Mouse (Mus musculus) testis, adult 2 months (tissue): ENCODE results near the gene Kcnmb1.

Experiments
- CTCF ChIP-seq: fragments of 200-500 bp; IDR thresholded peaks from 2 replicates; pipeline ENCODE4 v1.5.1; 2012; ENCODE audit warnings: low read depth, mild to moderate bottlenecking, inconsistent platforms, low read length, moderate library complexity; ENCODE audit not compliant: control insufficient read depth, insufficient read depth, insufficient replicate concordance
- POLR2A ChIP-seq: fragments of 200-500 bp; IDR thresholded peaks from 2 replicates; pipeline ENCODE4 v1.6.1; 2012; ENCODE audit warnings: low read depth, mild to moderate bottlenecking, inconsistent platforms, low read length, moderate library complexity; ENCODE audit not compliant: control insufficient read depth

DNA sequence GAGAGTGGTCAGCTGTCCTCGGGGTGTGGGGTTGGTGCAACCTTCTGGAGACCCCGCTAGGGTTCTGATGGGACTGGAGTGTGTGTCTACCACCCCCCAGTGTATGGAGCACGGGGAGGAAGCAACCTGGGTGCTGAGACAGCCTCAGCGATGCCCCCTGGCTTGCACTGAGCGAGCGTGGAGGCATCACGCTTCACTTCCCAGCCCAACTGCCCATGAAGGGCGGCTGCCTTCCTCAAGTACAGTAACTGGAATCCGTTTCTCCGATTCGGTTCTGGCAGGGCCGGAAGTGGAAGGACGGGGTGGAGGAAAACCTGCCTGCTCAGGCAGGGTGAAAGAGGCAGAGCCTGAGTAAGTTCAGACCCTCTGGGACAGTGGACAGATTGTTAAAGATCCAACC, 41.4 kb upstream of the Kcnmb1 start:
- no peak for TF ChIP-seq CTCF
- TF ChIP-seq POLR2A: no peak
